Mouse (Mus musculus) embryonic facial prominence, embryonic 10.5 days (tissue): ENCODE results near the gene Gm20662. TPM values are rescaled to one million over a fixed set of nuclear protein-coding genes. Genes with fewer than 3 reads are reported as not detected.
"Not testable (repeated sequence)": the region's sequence is repeated elsewhere in the genome, so short reads cannot be mapped to it uniquely, and the experiment has no call there.

ENCODE experiments used
- DNase-seq: peaks from one replicate; pipeline ENCODE4 v3.0.0-alpha.2; 2017; ENCODE audit warnings: low spot score
- H3K27ac ChIP-seq: fragments of 300-500 bp; sonication (generic); replicated peaks from 2 replicates; pipeline ENCODE4 v1.5.1; 2016; ENCODE audit warnings: mild to moderate bottlenecking
- H3K27me3 ChIP-seq: fragments of 300-500 bp; sonication (generic); replicated peaks from 2 replicates; pipeline ENCODE4 v1.6.1; 2016; ENCODE audit warnings: low read depth, mild to moderate bottlenecking; ENCODE audit not compliant: poor library complexity, severe bottlenecking
- H3K36me3 ChIP-seq: fragments of 300-500 bp; sonication (generic); replicated peaks from 2 replicates; pipeline ENCODE4 v1.6.1; 2016; ENCODE audit warnings: mild to moderate bottlenecking, moderate library complexity
- H3K4me1 ChIP-seq: fragments of 300-500 bp; sonication (generic); 2 replicates; pipeline ENCODE4 v1.6.1; 2016
- H3K4me3 ChIP-seq: fragments of 300-500 bp; sonication (generic); 2 replicates; pipeline ENCODE4 v1.5.1; 2016; ENCODE audit warnings: mild to moderate bottlenecking, moderate library complexity
- H3K9me3 ChIP-seq: fragments of 300-500 bp; sonication (generic); 2 replicates; pipeline ENCODE4 v1.6.1; 2016; ENCODE audit warnings: mild to moderate bottlenecking
- WGBS: fragments of 180-500 bp; shearing (Covaris S2); methylation state at CpG from one replicate; pipeline ENCODE4 v1.1.7; 2016; 5-methylcytosine and 5-hydroxymethylcytosine counted together
- polyA plus RNA-seq: library from polyadenylated mRNA; unstranded; fragments of >200 nt; fragmentation: Nextera tagmentation; extraction: Ambion mirVana; gene quantifications from 2 replicates; pipeline ENCODE4 v1.2.1, GENCODE M21; 2016

The Gm20662 gene
- polyA plus RNA-seq, 1 experiment from 2014 or later: 0.41 TPM

DNA sequence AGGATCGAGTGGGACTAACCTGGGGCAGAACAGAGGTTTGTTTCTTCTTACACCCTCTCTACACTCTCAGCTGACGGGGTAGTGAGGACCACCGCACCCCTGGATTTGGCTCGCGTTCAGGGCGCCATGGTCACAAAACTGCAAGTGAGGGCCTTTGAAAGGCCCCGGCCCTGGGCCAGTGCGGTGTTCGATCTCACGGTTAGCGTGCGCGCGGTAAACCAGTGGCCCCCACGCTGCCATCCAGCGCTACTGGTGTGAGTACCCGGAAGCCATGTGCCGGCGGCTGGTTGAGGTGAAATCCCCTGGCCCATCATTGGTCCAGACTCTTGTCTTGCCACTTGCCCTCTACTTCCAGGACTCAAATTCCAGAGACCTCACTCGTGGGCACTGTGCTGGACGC lies 636 bp upstream of the Gm20662 start:
- no peaks in the 10 kb centered on the region for H3K9me3 ChIP-seq
- H3K4me1 ChIP-seq: peaks cover 8% of the 10 kb centered on the region
- no peak overlapping the region for H3K4me3 ChIP-seq
- no peaks in the 10 kb centered on the region for H3K36me3 ChIP-seq
- WGBS: 92% methylated on average over 21 of the region's 21 CpGs
- no peak for DNase-seq
- H3K27ac ChIP-seq: no peak overlapping the region
- H3K27me3 ChIP-seq: no peaks in the 10 kb centered on the region

DNA sequence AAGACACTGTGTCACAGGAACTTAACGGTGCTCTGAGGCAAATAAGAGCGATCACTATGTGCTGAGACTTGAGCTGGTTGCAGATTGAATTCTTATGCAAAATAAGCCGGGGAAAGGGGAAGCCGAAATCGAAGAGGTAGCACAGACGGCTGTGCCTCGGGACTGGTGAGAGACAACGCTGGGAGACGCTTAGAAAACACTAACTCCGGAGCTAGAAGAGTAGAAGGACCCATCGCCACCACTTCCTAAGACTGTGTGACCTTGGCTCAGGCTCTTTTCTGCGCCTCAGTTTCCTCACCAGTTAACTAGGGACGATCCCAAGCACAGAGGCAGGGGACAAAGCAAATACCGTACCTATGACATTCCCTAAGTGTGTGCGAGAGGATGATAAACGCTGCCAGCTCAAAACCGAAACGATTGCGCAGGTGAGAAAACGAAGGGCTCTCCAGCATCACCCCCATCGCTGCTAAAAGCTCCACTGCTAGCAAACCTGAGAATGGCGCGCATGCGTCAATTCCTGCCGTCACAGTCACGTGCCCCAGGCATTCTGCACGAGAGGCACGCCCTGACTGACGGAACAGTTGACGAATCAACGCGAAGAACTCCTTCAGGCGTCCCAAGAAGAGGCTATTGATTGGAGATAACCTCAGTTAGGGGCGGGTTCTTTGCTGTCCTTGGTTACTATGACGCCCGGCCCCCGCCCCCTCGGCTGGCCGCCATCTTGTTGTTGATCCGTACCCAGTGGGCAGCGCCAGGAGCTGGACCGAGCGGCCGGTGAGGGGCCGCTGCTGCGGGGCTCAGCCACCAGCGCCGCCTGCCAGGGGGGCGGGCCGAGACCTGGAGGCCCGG lies 6.0 kb downstream of the Gm20662 start, which contains the start of gene Ip6k1:
Gene Ip6k1 (plus strand): TSS at position 580 of the 849 bp plus-strand sequence.
- peaks cover 9% of the 10 kb centered on the region for H3K36me3 ChIP-seq
- H3K4me1 ChIP-seq: peaks cover 27% of the 10 kb centered on the region
- H3K27ac ChIP-seq: peak within 1 kb of the TSS; percentile 97
- DNase-seq: peak; percentile 99
- under 1% methylated on average over 51 of the region's 51 CpGs for WGBS
- H3K27me3 ChIP-seq: no peaks in the 10 kb centered on the region
- peak within 1 kb of the TSS; percentile 97 for H3K4me3 ChIP-seq
- H3K9me3 ChIP-seq: no peaks in the 10 kb centered on the region

DNA sequence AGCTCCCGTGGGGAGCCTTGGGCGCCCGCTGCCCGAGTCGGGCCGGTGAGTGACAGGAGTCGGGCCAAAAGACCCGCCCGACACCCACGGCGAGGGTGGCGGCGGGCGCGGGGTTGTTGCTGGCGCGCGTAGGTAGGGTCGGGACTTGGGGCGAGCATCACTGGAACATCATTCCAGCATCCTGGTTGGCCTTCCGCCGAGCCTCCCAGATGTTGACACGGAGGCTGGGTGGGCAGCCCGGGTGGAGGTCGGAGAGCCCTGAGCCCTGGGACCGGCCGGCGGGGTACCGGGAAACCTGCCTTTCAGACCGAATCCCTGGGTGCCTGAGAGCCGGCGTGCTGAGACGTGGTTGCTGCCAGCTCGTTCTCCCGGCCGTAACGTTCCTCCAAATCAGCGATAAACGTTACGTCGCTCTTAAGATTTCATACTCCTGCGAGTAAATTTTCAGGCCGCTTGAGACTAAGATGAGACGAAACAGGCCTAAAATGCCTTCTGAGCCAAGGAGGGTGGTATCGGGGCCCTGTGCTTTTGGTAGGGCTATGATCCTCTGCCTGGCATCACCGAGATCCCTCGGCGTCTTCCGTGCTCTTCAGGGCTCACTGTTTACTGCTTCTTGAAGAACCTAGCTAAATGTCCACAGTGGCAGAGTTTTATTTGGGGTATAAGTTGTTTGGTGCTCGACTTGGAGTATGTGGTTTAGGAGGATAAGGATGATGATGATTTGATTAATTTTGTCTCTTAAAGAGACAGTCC lies 6.8 kb downstream of the Gm20662 start:
- Histone ChIP-seq H3K27me3 (no peaks in the 10 kb centered on the region), H3K27ac (peak overlapping the region; percentile 97), H3K36me3 (peaks cover 10% of the 10 kb centered on the region), H3K9me3 (no peaks in the 10 kb centered on the region), H3K4me1 (peaks cover 27% of the 10 kb centered on the region), H3K4me3 (peak overlapping the region; percentile 97)
- DNase-seq: no peak
- under 1% methylated on average over 50 of the region's 50 CpGs for WGBS

DNA sequence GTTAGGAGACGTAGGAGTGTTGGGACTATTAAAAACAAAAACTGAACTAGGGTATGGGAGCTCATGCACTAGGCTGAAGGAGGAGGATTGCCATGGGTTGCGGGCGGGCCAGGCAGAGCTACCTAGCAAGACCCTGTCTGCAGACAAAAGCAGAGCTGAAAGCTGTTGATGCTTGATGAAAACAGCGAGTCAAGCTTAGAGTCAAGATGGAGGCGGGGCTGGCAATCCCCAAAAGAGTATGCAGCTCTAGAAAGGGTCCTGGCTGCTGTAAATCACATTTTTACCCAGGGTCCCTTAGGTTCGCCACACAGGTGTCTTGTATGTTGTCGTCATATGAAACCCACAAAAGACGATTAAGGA lies 7.4 kb downstream of the Gm20662 start:
- Histone ChIP-seq H3K4me1 (peaks cover 27% of the 10 kb centered on the region), H3K4me3 (peak overlapping the region; percentile 97), H3K36me3 (peaks cover 16% of the 10 kb centered on the region), H3K9me3 (no peaks in the 10 kb centered on the region), H3K27me3 (no peaks in the 10 kb centered on the region), H3K27ac (peak overlapping the region; percentile 97)
- WGBS: 23% methylated on average over 8 of the region's 8 CpGs
- DNase-seq: peak; percentile 21

DNA sequence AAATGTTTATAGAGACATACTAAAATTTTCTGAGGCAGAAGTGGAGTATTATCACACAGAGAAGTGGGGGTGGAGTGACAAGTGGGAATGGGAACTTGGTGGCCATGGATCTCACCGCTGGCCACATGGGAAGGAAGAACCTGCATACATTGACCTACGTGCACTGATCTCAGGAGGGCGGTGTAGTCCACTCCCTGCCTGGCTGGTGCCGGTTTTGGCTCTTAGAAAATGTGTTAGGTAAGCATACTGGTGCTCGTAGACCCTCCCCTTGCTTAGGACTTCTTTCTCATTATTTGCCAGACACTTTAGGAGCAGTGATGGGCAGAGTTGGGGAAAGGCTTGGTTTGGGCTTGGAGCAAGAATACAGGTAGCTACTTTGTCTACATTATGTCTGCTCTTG lies 11.9 kb downstream of the Gm20662 start:
- H3K4me1 ChIP-seq: peaks cover 19% of the 10 kb centered on the region
- no peak for DNase-seq
- peaks cover 44% of the 10 kb centered on the region for H3K36me3 ChIP-seq
- no peaks in the 10 kb centered on the region for H3K9me3 ChIP-seq
- H3K27me3 ChIP-seq: no peaks in the 10 kb centered on the region
- WGBS: 93% methylated on average over 5 of the region's 5 CpGs
- no peak overlapping the region for H3K27ac ChIP-seq
- no peak overlapping the region for H3K4me3 ChIP-seq

DNA sequence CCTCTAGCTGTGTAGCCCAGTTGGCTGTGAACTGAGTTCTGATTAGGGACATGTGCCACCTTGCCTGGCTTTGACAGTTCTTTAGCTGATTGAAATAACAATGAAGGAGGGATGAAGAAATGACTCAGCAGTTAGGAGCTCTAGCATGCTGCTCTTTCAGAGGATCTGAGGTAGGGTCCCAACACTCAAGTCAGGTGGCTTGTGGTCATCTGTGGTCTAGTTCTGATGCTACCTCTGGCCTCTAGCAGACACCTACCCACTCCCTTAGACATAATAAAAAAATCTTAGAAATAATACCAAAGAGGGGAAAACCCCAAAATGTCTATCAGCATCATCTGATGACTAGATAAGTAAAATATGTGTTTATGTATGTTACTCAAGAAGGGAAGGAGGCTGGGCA lies 14.2 kb downstream of the Gm20662 start:
- Histone ChIP-seq H3K27ac (no peak overlapping the region), H3K4me1 (no peaks in the 10 kb centered on the region), H3K4me3 (no peak overlapping the region), H3K27me3 (no peaks in the 10 kb centered on the region), H3K36me3 (peaks cover 54% of the 10 kb centered on the region), H3K9me3 (no peaks in the 10 kb centered on the region)
- DNase-seq: no peak

DNA sequence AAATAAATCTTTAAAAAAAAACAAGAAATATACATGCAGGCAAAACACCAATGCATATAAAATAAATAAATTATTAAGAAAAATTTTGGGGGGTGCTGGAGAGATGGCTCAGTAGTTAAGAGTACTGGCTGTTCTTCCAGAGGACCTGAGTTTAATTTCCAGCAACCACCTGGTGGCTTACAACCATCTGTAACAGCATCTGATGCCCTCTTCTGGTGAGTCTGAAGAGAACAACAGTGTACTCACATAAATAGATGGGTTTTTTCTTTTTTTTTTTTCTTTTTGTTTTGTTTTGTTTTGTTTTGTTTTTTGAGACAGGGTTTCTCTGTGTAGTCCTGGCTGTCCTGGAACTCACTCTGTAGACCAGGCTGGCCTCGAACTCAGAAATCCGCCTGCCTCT lies 17.4 kb downstream of the Gm20662 start:
- not testable (repeated sequence) for H3K4me1 ChIP-seq, DNase-seq, H3K4me3 ChIP-seq, H3K27ac ChIP-seq, H3K9me3 ChIP-seq, H3K27me3 ChIP-seq
- peaks cover 70% of the 10 kb centered on the region for H3K36me3 ChIP-seq
- 95% methylated on average over 2 of the region's 2 CpGs for WGBS

DNA sequence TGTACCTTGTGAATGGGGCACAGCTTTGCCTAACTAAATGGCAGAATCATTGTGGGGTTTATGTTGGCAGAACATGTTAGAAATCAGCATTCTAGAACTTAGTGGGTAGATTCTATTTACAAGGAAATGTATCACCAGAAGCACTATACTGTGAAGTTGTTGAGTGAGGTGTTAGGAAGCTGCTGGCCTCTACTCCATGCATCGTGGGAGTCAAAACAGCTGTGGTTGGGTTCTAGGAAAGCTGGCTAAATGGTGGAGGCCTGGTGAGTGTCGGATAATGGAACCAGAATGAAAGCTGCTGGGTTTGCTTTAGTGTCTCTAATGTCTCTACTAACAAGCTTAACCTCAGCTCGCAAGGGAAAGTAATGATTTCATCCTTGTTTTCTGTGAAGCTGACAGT lies 21.0 kb downstream of the Gm20662 start:
- Histone ChIP-seq H3K4me1 (no peaks in the 10 kb centered on the region), H3K27me3 (no peaks in the 10 kb centered on the region), H3K36me3 (peaks cover 55% of the 10 kb centered on the region), H3K9me3 (no peaks in the 10 kb centered on the region), H3K4me3 (no peak overlapping the region), H3K27ac (no peak overlapping the region)
- 86% methylated on average over 3 of the region's 3 CpGs for WGBS
- DNase-seq: no peak

DNA sequence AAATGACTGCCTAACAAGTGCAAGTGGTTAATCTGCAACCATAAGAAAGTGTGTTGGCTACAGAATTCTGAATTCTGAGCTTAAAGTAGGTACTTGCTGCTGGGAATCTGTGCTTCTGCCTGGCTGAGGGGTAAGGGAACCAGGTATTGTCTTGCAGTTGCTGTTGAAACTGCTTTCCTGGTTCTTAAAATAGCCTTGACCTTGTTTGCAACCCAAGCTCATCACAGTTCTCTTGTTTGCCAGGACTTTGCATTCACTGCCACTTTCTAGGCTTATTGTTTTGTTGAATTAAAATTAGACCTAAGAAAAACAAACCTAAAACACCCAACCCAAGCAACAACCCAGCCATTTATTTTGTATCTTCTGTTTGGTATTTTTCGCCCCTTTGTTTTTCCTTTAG lies 24.6 kb downstream of the Gm20662 start:
- Histone ChIP-seq H3K4me3 (no peak overlapping the region), H3K27ac (no peak overlapping the region), H3K36me3 (peaks cover 44% of the 10 kb centered on the region), H3K4me1 (no peaks in the 10 kb centered on the region), H3K9me3 (no peaks in the 10 kb centered on the region), H3K27me3 (no peaks in the 10 kb centered on the region)
- WGBS: 88% methylated on average over 1 of the region's 1 CpGs
- no peak for DNase-seq

DNA sequence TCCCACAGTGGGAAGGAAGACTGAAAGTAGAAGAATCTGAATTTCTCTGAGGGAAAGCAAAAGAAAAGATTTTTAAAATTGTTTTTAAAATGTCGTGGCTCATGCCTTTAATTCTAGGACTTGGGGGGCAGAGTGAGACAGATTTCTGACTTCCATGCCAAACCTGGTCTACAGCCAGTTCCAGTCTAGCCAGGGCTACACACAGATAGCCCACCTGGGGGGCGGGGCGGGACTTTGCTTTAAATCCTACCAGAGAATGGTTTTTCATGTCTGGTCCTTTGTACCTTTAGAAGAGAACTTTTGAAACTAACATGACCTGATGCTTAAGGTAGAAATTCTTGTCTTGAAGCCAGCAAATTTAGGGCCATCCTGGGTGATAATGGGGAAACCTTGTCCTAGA lies 27.1 kb downstream of the Gm20662 start:
- H3K9me3 ChIP-seq: no peaks in the 10 kb centered on the region
- peaks cover 51% of the 10 kb centered on the region for H3K36me3 ChIP-seq
- no peak overlapping the region for H3K27ac ChIP-seq
- no peak overlapping the region for H3K4me3 ChIP-seq
- DNase-seq: no peak
- WGBS: 94% methylated on average over 3 of the region's 3 CpGs
- no peaks in the 10 kb centered on the region for H3K4me1 ChIP-seq
- no peaks in the 10 kb centered on the region for H3K27me3 ChIP-seq

DNA sequence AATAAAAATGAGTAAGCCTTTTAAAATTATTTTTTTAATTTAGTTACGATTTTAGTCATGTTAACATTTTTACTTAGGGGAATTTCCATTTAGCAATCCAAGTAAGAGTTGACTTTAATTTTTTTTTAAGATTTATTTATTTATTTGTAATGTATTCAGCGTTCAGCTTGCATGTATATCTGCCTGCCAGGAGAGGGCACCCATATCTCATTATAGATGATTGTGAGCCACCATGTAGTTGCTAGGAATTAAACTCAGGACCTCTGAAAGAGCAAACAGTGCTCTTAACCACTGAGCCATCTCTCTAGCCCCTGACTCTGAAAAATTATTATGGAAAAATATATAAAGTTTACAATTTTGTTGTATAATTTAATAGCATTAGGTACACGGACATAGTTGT lies 30.4 kb downstream of the Gm20662 start:
- Histone ChIP-seq H3K27ac (no peak overlapping the region), H3K4me3 (no peak overlapping the region), H3K27me3 (no peaks in the 10 kb centered on the region), H3K36me3 (peaks cover 70% of the 10 kb centered on the region), H3K9me3 (no peaks in the 10 kb centered on the region), H3K4me1 (no peaks in the 10 kb centered on the region)
- WGBS: 90% methylated on average over 3 of the region's 3 CpGs
- no peak for DNase-seq

DNA sequence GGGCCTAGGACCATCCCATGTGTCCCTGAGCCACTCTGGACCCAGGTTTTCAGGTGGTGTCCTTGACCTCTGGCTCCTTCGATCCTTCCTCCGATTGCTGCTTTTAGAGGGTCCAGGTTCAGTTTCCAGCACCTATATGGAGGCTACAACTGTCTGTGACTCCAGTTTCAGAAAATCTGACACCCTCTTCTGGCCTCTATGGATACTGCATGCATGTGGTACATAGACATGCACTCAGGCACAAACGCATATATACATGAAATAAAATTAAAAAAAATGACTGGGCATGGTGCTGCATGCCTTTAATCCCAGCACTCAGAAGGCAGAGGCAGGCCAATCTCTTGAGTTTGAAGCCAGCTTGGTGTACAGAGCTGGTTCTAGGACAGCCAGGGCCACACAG lies 31.7 kb downstream of the Gm20662 start:
- H3K27me3 ChIP-seq: no peaks in the 10 kb centered on the region
- no peaks in the 10 kb centered on the region for H3K9me3 ChIP-seq
- no peak for DNase-seq
- no peak overlapping the region for H3K27ac ChIP-seq
- peaks cover 83% of the 10 kb centered on the region for H3K36me3 ChIP-seq
- H3K4me3 ChIP-seq: no peak overlapping the region
- 98% methylated on average over 3 of the region's 3 CpGs for WGBS
- H3K4me1 ChIP-seq: no peaks in the 10 kb centered on the region

DNA sequence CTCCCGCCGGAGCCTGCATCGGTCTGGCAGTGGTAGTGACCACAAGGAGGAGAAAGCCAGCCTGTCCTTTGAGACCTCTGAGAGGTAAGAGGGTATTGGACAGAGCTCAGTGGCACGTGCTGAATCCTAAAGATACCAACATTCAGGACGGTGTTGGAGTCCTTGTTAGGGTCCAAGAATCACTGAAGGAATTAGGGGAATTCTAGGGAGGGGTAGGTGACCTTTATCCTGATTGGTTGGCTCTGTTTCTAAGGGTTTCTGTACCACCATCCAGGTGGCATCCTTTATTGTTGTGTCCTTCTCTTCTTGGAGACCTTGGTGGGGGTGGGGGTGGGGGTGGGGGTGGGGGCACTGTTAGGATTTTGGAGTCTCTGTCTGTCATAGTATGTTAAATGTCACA lies 36.0 kb downstream of the Gm20662 start:
- H3K9me3 ChIP-seq: no peaks in the 10 kb centered on the region
- DNase-seq: no peak
- H3K27me3 ChIP-seq: no peaks in the 10 kb centered on the region
- H3K27ac ChIP-seq: no peak overlapping the region
- H3K4me1 ChIP-seq: no peaks in the 10 kb centered on the region
- peaks cover 89% of the 10 kb centered on the region for H3K36me3 ChIP-seq
- no peak overlapping the region for H3K4me3 ChIP-seq
- WGBS: 88% methylated on average over 5 of the region's 5 CpGs
